Mouse (Mus musculus): ENCODE data around the gene Abcc1.

The Abcc1 gene

DNA sequence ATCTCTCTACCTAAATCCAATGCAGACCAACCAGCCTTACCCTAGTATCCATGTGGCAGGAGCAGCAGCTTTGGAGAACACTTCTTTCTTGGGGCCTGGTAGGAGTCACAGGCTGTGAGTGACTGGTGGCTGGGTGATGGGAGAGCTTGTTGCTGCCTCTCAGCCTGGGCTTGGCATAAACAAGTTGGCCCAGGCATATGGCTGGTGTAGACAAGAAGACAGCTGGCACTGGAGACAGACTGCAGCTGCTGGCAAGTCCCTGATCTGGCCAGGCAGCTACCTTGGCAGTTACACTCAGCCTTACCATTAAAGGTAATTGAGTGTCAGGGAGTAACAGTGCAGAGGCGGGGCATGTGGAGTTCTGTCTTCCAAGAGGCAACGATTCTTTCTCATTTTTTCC is 16.0 kb downstream of the Abcc1 start:
- DNase-seq = peak; percentile 35 to 52

DNA sequence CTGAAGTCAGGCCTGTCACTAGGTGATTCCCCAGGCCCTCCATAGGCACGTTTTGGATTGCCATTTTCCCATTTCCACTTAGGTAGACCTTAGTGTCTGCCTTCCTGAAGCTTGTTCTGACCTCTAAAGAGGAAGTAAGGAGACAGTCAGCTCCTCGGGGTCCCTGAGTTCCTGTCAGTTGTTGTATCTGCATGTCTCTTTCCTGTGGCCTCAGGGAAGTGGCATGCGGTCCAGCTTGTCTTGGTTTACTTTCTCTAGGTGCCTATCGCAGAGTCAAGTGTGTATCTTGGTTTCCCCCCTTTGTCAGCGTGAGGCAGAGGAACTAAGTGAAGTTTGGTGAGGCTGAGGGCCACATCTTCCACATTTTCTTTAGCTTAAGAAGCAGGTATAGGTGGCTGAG is 17.3 kb downstream of the Abcc1 start:
- DNase-seq = no peak

DNA sequence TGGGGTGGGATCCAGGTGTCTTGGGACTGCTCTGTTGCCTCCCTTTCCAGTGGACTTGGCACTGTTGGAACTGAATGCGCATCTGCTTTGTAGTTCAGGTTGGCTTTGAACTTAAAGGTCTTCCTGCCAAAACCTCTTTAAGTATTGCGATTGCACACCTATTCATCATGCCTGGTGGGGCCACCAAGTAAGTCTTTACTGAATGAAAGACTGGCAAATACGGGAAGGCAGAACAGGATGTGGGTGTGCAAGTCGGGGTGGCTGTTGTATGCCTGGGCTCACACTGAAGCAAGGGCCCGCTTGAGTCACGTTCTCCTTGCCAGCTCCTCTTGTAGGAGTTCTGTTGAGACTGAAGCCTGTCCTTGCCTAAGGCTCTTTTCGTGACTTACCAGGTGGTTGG is 18.5 kb downstream of the Abcc1 start:
- DNase-seq = no peak

DNA sequence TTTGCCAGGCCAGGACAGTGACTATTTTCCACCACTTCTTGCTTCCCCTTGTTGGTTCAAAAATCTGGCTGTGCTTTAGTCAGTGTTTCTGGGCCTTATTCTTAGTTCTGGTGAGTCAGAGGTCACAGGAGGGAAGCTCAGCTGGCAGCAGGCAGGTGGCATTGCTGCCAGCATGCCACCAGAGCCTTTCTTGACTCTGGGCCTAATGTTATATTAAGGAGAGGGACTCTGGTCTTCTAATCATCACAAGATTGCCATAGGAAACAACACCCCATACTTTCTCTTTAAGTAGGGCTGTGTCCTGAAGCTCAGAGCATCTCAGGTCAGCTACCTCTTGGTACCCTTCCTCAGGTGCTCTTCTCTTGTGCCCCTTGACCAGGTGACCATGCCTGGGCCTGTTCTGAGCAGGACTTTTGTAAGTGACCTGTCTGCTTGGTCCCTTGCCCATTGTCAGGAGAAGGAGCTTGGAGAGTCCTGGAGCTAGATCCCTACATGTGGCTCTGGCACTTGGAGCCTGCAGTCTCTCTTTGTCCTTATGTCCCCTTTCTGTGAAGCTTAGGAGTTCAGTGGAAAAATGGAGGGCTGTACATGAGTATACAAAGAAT is 19.8 kb downstream of the Abcc1 start:
- peak in 1 of 2 experiments; percentile 26 for DNase-seq

DNA sequence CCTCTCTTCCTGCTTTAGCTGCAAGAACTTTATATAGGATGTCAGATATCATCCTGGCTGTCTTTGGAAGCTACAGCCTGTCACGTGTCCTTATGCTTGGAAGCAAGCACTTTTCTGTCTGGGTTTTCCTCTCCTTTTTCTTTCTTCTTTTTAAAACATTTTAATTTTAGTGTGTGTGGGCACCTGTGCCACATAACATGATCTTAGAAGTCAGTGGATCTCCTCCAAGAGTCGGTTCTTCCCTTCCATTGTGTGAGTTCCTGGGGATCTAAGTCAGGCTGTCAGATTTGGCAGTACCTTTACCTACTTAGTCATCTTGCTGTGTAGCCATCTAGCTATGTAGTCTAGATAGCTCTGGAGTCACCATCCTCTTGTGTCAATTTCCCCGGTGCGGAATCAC is 37.9 kb downstream of the Abcc1 start:
- no peak for DNase-seq

DNA sequence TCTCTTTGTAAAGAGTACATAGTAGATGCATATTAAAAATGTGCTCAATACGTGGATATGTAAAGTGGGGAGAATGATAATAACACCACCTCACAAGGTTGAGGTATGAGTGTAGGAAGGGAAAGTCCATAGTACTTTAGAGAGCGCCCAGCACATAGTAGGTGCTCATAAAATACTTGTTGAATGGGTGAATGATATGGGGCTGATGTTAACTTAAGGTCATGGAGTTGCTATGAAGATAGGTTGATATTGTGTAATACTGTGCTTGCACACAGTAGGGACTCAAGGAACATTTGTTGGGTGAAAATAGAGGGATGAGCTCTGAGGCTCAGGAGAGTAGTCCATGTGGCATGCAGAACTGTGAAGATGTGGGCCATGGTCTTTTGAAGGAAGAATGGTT is 42.1 kb downstream of the Abcc1 start:
- DNase-seq = no peak

DNA sequence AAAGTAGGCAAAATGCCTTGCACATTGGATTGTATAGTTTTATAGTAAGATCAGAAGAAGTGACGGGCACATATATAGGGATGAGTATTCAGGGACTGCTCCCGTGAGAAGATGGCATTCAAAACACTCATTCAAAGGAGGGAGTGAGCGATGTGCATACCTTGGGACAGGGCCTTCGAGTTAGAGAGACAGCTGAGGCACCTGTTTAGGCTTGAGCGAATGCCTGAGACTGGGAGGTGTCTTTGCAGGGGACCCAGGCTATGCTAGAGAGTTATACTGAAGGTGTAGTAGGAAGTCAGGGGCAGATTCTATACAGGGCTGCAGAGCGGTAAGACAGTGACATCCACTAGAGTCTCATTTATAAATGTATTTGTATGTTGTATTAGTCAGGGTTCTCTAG is 44.3 kb downstream of the Abcc1 start:
- no peak for DNase-seq

DNA sequence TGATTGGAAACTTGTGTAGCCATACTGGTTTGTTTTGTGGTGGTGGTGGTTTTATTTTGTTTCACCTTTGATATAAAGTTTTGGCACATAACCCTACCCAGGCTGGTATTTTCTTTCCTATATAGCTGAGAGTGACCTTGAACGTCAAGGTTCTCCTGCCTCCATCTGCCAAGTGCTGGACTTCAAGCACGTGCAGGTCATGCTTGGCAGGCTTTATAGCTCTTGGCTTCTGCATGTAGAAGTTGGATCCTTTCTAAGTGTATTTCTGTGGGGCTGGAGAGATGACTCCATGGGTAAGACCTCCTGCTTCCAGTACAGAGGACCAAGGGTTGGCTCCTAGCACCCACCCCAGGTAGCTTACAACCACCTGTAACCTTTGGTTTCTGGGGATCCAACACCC is 47.8 kb downstream of the Abcc1 start:
- no peak for DNase-seq

DNA sequence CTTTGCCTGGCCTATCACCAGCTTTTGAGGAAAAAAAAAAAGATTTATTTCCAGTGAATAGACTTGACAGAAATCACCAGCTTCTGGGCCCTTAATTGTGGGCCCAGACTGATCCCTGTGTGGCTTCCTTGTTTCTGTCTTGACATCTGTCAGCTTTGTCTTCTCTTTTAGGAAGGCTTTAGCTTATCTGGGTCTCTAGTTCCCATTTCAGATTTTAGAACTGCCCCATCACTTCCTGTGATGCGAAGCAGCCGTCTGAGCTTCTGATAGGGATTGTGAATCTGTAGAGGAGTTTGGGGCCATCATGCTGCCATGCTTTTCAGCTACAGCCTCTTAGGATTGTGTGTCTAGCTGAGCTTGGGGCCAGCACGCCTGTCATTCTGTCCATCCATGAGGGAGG is 48.4 kb downstream of the Abcc1 start:
- DNase-seq = no peak

DNA sequence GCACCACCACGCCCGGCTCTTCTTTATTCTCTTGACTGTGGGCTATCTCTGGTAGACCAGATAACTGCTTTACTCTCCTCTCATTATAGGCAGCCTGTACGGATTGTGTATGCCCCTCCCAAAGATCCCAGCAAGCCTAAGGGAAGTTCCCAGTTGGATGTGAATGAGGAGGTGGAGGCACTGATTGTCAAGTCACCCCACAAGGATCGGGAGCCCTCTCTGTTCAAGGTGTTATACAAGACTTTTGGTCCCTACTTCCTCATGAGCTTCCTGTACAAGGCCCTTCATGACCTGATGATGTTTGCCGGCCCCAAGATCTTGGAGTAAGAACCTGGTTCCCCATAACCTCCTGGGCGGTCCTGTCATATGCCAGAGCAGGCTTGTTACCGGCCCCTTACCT is 49.3 kb downstream of the Abcc1 start:
- no peak for DNase-seq

DNA sequence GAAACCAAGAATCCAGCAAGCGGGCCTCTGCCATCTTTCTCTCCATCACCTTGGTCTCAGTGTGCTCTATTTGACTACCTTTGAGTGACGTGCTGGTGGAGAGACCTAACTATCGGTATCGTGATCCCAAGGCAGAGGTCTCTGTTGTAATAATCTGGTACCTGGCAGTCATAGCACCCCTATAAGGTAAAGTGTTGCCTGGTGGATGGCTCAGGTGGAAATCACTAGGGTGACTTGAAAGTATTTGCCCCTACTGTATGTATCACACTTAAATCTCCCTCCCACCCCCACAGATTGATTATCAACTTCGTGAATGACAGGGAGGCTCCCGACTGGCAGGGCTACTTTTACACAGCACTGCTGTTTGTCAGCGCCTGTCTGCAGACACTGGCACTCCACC is 49.8 kb downstream of the Abcc1 start:
- DNase-seq = no peak

DNA sequence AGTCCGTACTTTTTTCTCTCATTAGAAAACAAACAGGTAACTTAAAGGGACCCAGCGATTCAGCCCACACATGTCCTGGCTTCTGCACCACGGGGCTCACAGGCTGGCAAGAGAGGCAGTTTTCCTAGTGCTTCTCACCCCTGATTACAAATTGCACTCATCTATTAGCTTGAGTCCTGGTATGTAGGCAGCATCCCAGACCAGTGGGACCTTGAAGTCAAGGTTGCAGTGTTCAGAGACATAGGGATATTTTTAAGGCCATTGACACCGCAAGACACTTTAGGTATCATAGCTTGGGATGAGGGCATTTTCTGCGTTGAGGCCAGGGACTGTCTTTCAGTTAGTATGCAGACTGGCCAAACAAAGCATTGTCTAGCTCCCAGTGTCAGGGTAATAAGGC is 51.2 kb downstream of the Abcc1 start:
- DNase-seq = no peak

DNA sequence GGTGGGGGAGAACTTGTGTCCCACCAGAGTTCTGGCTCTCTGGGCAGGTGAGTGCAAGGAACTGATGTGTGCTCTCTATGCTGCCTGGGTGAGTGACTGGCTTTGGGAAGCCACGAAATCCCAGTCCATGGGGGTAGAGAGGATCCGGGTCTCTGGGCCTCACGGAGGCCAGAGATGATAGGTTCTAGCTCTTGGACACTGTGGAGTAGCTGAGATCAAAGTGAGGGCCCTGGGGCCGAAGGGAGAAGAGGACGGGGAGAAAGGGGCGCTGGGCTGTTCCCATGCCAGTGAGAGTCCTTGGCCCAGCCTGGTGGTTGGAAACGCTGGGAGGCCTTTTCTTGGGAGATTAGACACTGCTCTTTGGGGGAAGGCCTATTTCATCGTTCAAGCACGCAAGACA is 53.8 kb downstream of the Abcc1 start:
- DNase-seq = no peak

DNA sequence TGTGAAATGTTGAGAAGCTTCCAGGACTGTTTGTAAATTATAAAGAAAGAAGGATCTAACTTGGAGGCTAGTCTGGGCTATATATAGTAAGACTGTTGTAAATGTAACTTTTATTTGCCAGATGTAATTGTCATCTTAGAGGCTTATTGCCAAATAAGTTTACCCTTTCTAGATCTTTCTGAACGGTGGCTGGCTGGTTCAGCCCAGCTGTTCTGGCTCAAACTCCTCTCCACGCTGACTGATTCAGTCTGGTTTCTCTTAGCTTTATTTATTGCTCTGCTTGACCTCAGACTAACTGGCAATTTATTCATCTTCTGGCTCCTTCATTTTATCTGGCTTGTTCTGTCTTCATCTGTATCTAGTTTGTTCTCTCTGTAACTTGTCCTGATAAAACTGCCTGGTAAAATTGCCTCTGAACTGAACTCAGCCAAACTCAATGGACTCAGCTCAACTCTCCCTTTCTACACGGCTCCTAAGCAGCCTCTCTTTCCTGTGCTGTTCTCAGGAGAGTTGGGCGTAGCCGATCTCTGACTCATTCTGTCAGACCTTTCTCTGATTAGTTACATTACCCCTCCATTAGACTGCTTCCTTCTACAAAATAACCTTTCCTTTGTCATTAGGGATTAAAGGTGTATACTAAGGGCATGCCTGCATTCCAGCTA is 55.7 kb downstream of the Abcc1 start:
- no peak for DNase-seq

DNA sequence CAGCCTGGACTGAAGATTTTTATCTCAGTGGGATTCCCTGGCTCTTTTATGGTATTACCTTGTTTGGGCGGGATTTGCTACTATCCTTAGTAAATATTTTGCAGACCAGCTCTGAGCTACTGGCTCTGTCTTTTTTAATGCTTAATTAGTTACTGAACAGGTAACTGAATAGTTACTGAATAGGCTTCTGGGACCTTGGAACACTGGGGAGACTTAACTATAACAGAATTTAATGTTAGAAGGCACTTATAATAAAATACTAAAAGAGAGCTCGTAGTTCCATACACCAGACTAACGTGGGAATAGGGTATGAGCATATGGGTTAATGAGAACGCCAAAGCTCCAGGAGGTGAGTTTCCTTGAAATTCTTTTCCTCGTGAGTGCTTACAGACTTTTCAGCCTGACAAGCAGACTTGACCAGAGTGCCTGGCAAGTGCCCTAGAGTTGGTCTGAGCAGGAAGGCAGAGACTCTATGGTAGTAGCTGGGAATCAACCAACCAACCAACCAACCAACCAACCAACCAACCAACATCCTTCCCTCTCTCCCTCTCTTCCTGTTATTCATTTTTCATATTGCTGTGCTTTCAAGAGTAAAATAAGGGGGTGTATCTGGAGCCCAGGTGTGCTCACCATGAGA is 59.3 kb downstream of the Abcc1 start:
- DNase-seq = no peak

DNA sequence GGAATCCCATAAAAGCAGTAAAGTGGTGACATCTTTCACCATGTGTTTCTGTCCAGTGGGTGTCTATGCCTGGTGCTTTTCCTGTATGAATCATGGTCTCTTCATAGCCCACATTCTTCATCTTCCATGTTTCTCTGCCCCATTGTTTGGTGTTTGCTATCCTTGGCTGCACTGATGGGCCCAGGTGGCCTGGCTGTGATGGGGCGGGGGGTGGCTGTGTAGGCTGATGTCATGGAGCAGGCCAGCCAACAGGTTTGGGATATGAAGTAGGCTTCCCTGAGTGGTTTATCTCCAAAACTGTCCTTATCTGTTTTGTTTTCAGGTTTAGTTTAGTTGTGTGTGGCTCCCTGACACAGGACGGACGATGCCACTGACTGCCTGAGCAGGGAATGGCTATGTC is 60.7 kb downstream of the Abcc1 start:
- DNase-seq = no peak

DNA sequence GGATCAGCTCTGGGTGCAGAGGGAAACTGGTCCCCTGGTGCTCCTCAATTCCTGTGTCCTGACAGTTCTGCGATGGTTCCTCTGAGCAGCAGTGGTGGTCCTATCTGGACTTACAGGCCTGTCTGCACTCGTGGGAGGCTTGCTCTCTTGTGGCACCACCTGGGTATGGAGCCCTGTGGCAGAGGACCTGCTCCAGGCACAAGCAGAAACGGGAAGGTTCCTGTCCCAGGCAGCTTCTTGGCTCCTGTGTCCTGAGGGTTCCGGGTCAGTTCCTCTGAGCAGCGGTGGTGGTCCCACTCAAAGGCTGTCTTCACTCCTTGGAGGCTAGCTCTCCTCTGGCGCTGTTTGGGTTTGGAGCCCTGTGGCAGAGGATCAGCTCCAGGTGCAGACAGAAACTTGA is 68.0 kb downstream of the Abcc1 start:
- DNase-seq = no peak

DNA sequence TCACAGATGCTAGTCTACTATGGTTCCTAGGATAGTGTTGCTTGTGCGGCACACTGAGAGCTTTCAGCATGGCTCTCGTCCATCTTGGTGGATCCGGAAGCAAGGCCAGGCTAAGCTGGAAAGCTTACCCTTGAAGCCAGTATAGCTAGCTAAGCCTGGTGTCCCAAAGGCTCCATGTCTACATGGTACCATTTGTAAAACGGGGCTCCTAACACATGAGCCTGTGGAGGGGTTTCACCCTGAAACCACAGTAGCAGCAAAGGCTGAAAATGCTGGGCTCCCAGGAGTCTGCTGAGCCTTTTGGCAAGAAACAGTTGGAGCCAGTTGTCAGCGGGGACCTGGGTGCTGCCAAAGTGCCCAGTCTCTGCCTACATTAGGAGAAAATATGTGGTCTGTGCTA is 71.6 kb downstream of the Abcc1 start:
- no peak for DNase-seq

DNA sequence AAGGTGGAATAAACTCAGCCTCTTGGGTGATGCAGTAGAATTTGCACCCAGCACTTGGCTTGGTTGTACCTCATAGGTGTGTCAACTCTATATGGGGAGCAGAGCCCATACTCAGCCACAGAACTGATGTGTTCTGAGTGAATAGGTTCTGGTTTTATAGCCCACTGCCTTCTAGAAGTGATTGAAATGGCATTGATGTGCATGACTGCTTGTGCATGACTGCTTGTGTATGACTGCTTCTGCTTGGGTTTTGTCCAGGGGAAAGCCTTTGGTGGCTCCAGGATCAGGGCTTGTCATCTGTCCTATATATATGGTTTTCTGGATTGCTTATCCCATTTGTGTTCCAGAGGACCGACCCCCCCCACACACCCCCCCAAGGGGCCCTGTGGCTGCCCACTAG is 74.2 kb downstream of the Abcc1 start:
- DNase-seq = no peak

DNA sequence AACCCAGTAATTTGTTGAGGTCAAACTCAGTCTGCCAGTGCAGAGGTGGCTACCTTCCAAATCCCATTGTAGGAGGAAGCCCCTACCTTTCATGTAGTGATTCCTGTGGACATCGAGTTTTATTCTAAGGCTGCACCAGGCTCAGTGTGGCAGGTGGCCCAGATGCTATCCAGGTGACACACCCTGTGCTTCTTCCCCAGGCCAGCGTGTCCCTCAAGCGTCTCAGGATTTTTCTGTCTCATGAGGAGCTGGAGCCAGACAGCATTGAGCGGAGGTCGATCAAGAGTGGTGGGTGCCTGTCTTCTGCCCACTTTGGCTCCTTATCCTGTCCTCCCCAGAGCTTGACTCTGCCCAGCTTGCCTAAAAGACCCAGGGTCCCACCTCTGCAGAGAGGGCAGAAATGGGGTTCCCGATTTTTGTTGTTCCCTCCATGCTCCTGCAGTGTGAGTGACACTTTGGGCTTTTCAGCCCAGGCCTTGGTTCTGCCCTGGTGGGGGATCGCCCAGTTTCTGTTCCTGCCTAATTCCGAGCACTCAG is 76.2 kb downstream of the Abcc1 start:
- DNase-seq = no peak

DNA sequence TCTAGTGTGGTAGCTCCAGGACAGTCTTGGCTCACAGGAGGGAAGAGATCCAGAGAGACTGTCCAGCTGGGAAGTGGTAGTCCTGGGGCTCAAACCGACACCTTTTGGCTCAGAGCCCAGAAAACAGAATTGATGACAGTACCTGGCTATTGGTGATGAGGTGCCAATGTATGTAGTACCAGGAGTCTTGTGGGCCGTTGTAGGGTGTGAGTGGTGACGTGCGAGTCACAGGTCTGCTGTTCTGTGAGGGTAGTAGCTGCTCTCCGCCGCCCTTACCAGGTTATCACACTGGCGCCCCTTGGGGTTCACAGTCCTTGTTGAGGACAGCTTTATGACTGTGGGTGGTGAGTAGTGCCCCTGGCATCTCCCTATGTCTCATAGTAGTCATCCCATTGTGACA is 77.2 kb downstream of the Abcc1 start:
- DNase-seq = no peak

DNA sequence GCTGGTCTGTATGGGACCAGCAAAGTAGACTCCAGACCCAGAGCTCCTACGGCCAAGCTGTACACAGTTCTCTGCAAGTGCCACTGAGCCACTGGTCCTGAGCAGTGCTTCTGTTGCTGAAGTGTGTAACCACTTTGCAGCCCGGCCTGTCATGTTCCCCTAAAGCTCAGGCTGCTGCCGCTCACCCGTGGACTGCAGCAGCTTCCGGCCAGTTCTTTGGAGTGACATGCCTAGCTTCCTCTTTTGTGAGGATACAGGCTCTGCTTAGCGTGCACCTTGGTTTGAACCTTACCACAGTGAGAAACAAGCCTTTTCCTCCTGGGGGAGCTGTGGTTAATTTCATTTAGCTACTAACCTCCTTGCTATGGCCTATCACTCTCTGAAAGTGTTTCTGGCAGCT is 77.7 kb downstream of the Abcc1 start:
- DNase-seq = no peak

DNA sequence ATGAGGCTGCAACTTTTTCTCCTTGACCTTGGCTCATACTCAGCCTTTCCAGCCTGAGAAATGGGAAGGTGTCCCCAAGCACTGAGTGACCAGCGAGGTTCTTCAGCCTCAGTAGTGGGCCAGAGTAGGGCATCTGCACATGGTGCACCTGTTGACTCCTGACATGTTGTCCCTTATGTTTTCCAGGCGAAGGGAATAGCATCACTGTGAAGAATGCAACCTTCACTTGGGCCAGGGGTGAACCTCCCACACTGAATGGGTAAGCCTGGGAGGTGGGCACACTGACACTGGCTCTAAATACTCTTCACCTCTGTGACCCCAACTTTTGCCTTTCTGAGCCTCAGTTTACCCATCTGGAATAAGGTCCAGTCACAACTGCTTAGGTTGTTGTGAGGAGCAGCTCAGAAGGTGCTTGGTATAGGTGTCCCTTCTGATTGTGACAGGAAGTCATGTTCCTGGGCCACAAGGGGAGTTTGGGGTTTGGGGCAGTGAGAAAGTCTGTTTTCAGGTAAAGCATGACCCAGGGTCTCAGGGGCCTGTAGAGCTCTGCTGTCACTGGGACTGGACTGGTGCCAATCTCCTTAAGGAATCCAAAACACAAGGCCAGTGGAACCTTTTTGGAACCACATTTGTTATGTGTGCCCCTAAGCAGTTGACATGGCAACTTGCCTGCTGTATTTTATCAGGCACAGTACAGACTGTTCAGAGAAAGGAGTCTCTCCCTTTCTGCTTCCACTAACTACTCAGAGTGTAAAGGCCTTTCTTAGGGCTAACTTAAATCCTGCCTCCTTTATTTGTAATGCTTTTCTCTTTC is 78.7 kb downstream of the Abcc1 start:
- DNase-seq = no peak

Measured in cerebellum, adult 18-20 months (tissue).